Mouse (Mus musculus): ENCODE measurements around the gene Aldh3b2. TPM values are rescaled to one million over a fixed set of nuclear protein-coding genes. Genes with fewer than 3 reads are reported as not detected.
A peak's percentile ranks its signal among the peaks of the same experiment; 100 is the strongest.
"Not testable (repeated sequence)": the region's sequence is repeated elsewhere in the genome, so short reads cannot be mapped to it uniquely, and the experiment has no call there.

Gene Aldh3b2
- polyA plus RNA-seq, 1 experiment from 2014 or later: 1.0 TPM

GRCm38 (mm10) chr19:3966330-3967075 is 5.6 kb upstream of the Aldh3b2 start:
- no peak overlapping the region for H3K9ac ChIP-seq (ENCODE audit: low read length)
- no peaks in the 10 kb centered on the region for H3K4me1 ChIP-seq (replicated peaks; ENCODE audit: control insufficient read depth, insufficient read depth, low read length)
- DNase-seq (ENCODE audit: low spot score): no peak

GRCm38 (mm10) chr19:3967258-3967657 is 4.9 kb upstream of the Aldh3b2 start:
- Histone ChIP-seq H3K9me3 (ENCODE audit: control insufficient read depth, low read length) (no peaks in the 10 kb centered on the region), H3K4me1 (replicated peaks; ENCODE audit: control insufficient read depth, insufficient read depth, low read length) (no peaks in the 10 kb centered on the region), H3K36me3 (ENCODE audit: control insufficient read depth, insufficient read depth, low read length) (no peaks in the 10 kb centered on the region), H3K4me2 (ENCODE audit: low read depth, low read length, severe bottlenecking) (no peak overlapping the region), H3K9ac (ENCODE audit: low read length) (no peak overlapping the region), H3K27me3 (ENCODE audit: control insufficient read depth, insufficient read depth, low read length) (no peaks in the 10 kb centered on the region), H3K27ac (ENCODE audit: low read depth, low read length) (no peak overlapping the region), H3K4me3 (ENCODE audit: low read depth, low read length) (no peak overlapping the region)
- WGBS: 72% methylated on average over 3 of the region's 3 CpGs
- ATAC-seq (replicated peaks; ENCODE audit: low FRiP score) (no peak), DNase-seq (ENCODE audit: low spot score) (no peak)

More at GRCm38 (mm10) chr19:3966330-3967075, 5.6 kb upstream of the Aldh3b2 start:
- Histone ChIP-seq H3K36me3 (ENCODE audit: control insufficient read depth, insufficient read depth, low read length) (no peaks in the 10 kb centered on the region), H3K27ac (ENCODE audit: low read depth, low read length) (no peak overlapping the region), H3K9me3 (ENCODE audit: control insufficient read depth, low read length) (no peaks in the 10 kb centered on the region), H3K27me3 (ENCODE audit: control insufficient read depth, insufficient read depth, low read length) (no peaks in the 10 kb centered on the region), H3K4me2 (ENCODE audit: low read depth, low read length, severe bottlenecking) (no peak overlapping the region), H3K4me3 (ENCODE audit: low read depth, low read length) (no peak overlapping the region)
- 75% methylated on average over 11 of the region's 11 CpGs for WGBS
- no peak for ATAC-seq (replicated peaks; ENCODE audit: low FRiP score)

- 92% methylated on average over 6 of the region's 6 CpGs for WGBS
- not testable (repeated sequence) for DNase-seq (ENCODE audit: low spot score); H3K9me3 ChIP-seq (ENCODE audit: control insufficient read depth, low read length); H3K9ac ChIP-seq (ENCODE audit: low read length); H3K36me3 ChIP-seq (ENCODE audit: control insufficient read depth, insufficient read depth, low read length); ATAC-seq (replicated peaks; ENCODE audit: low FRiP score); H3K4me1 ChIP-seq (replicated peaks; ENCODE audit: control insufficient read depth, insufficient read depth, low read length); H3K4me3 ChIP-seq (ENCODE audit: low read depth, low read length); H3K4me2 ChIP-seq (ENCODE audit: low read depth, low read length, severe bottlenecking); H3K27ac ChIP-seq (ENCODE audit: low read depth, low read length); H3K27me3 ChIP-seq (ENCODE audit: control insufficient read depth, insufficient read depth, low read length)
These were observed 2.5 kb downstream of the Aldh3b2 start for GRCm38 (mm10) chr19:3974608-3975007.

- Histone ChIP-seq H3K27me3 (ENCODE audit: control insufficient read depth, insufficient read depth, low read length) (no peaks in the 10 kb centered on the region), H3K36me3 (ENCODE audit: control insufficient read depth, insufficient read depth, low read length) (no peaks in the 10 kb centered on the region), H3K27ac (ENCODE audit: low read depth, low read length) (no peak overlapping the region), H3K4me1 (replicated peaks; ENCODE audit: control insufficient read depth, insufficient read depth, low read length) (0 out of 2 replicates have a peak, but pooled peaks cover 2% of the 10 kb centered on the region), H3K9me3 (ENCODE audit: control insufficient read depth, low read length) (no peaks in the 10 kb centered on the region), H3K4me2 (ENCODE audit: low read depth, low read length, severe bottlenecking) (no peak overlapping the region), H3K9ac (ENCODE audit: low read length) (no peak overlapping the region), H3K4me3 (ENCODE audit: low read depth, low read length) (no peak overlapping the region)
- no peak for DNase-seq (ENCODE audit: low spot score)
- 66% methylated on average over 2 of the region's 2 CpGs for WGBS
- ATAC-seq (replicated peaks; ENCODE audit: low FRiP score): no peak
These were observed 3.7 kb downstream of the Aldh3b2 start for GRCm38 (mm10) chr19:3975866-3976265.

GRCm38 (mm10) chr19:3980309-3980708 is 8.2 kb downstream of the Aldh3b2 start:
- H3K9me3 ChIP-seq (ENCODE audit: control insufficient read depth, low read length): no peaks in the 10 kb centered on the region
- H3K27ac ChIP-seq (ENCODE audit: low read depth, low read length): no peak overlapping the region
- DNase-seq (ENCODE audit: low spot score) (peak; percentile 82), ATAC-seq (replicated peaks; ENCODE audit: low FRiP score) (peak; percentile 70)
- H3K9ac ChIP-seq (ENCODE audit: low read length): no peak overlapping the region
- H3K4me2 ChIP-seq (ENCODE audit: low read depth, low read length, severe bottlenecking): no peak overlapping the region
- peaks cover 5% of the 10 kb centered on the region; the same call in 1 of the 2 replicates for H3K4me1 ChIP-seq (replicated peaks; ENCODE audit: control insufficient read depth, insufficient read depth, low read length)
- H3K4me3 ChIP-seq (ENCODE audit: low read depth, low read length): no peak overlapping the region
- 24% methylated on average over 4 of the region's 4 CpGs for WGBS
- no peaks in the 10 kb centered on the region for H3K36me3 ChIP-seq (ENCODE audit: control insufficient read depth, insufficient read depth, low read length)
- no peaks in the 10 kb centered on the region for H3K27me3 ChIP-seq (ENCODE audit: control insufficient read depth, insufficient read depth, low read length)

GRCm38 (mm10) chr19:3980917-3981316 is 8.8 kb downstream of the Aldh3b2 start:
- WGBS: 80% methylated on average over 9 of the region's 9 CpGs
- Histone ChIP-seq H3K9ac (ENCODE audit: low read length) (no peak overlapping the region), H3K9me3 (ENCODE audit: control insufficient read depth, low read length) (no peaks in the 10 kb centered on the region), H3K27me3 (ENCODE audit: control insufficient read depth, insufficient read depth, low read length) (no peaks in the 10 kb centered on the region), H3K4me2 (ENCODE audit: low read depth, low read length, severe bottlenecking) (no peak overlapping the region), H3K4me3 (ENCODE audit: low read depth, low read length) (no peak overlapping the region), H3K27ac (ENCODE audit: low read depth, low read length) (no peak overlapping the region), H3K36me3 (ENCODE audit: control insufficient read depth, insufficient read depth, low read length) (no peaks in the 10 kb centered on the region), H3K4me1 (replicated peaks; ENCODE audit: control insufficient read depth, insufficient read depth, low read length) (peaks cover 5% of the 10 kb centered on the region; the same call in 1 of the 2 replicates)
- ATAC-seq (replicated peaks; ENCODE audit: low FRiP score) (no peak), DNase-seq (ENCODE audit: low spot score) (no peak)

GRCm38 (mm10) chr19:3983527-3984200 is 11.5 kb downstream of the Aldh3b2 start:
- Histone ChIP-seq H3K27ac (ENCODE audit: low read depth, low read length) (no peak overlapping the region), H3K9me3 (ENCODE audit: control insufficient read depth, low read length) (no peaks in the 10 kb centered on the region), H3K4me2 (ENCODE audit: low read depth, low read length, severe bottlenecking) (no peak overlapping the region), H3K9ac (ENCODE audit: low read length) (peak overlapping the region; percentile 20; the same call in 1 of the 2 replicates), H3K36me3 (ENCODE audit: control insufficient read depth, insufficient read depth, low read length) (no peaks in the 10 kb centered on the region), H3K27me3 (ENCODE audit: control insufficient read depth, insufficient read depth, low read length) (no peaks in the 10 kb centered on the region), H3K4me1 (replicated peaks; ENCODE audit: control insufficient read depth, insufficient read depth, low read length) (peaks cover 4% of the 10 kb centered on the region; the same call in 1 of the 2 replicates), H3K4me3 (ENCODE audit: low read depth, low read length) (no peak overlapping the region)
- 28% methylated on average over 9 of the region's 9 CpGs for WGBS
- DNase-seq (ENCODE audit: low spot score) (no peak), ATAC-seq (replicated peaks; ENCODE audit: low FRiP score) (no peak)

- peak overlapping the region; percentile 5; the same call in 1 of the 2 replicates for H3K9ac ChIP-seq (ENCODE audit: low read length)
- no peak overlapping the region for H3K4me2 ChIP-seq (ENCODE audit: low read depth, low read length, severe bottlenecking)
- no peak overlapping the region for H3K4me3 ChIP-seq (ENCODE audit: low read depth, low read length)
- H3K4me1 ChIP-seq (replicated peaks; ENCODE audit: control insufficient read depth, insufficient read depth, low read length): peaks cover 4% of the 10 kb centered on the region; the same call in 1 of the 2 replicates
- H3K27me3 ChIP-seq (ENCODE audit: control insufficient read depth, insufficient read depth, low read length): no peaks in the 10 kb centered on the region
- DNase-seq (ENCODE audit: low spot score) (no peak), ATAC-seq (replicated peaks; ENCODE audit: low FRiP score) (no peak)
- no peak overlapping the region for H3K27ac ChIP-seq (ENCODE audit: low read depth, low read length)
- no peaks in the 10 kb centered on the region for H3K9me3 ChIP-seq (ENCODE audit: control insufficient read depth, low read length)
- 27% methylated on average over 8 of the region's 8 CpGs for WGBS
- no peaks in the 10 kb centered on the region for H3K36me3 ChIP-seq (ENCODE audit: control insufficient read depth, insufficient read depth, low read length)
These were observed 13.1 kb downstream of the Aldh3b2 start for GRCm38 (mm10) chr19:3985261-3985681.

Data from forebrain, embryonic 11.5 days (tissue).